Mouse (Mus musculus): Measurements from ENCODE around the gene Adamtsl2. TPM values are rescaled to one million over a fixed set of nuclear protein-coding genes. Genes with fewer than 3 reads are reported as not detected.
A peak's percentile ranks its signal among the peaks of the same experiment; 100 is the strongest.

Gene Adamtsl2
- polyA plus RNA-seq, 1 experiment from 2014 or later: 9.0 TPM

GRCm38 (mm10) chr2:27058251-27058650, 20.9 kb upstream of the Adamtsl2 start:
- Histone ChIP-seq H3K9ac (no peak overlapping the region), H3K9me3 (replicated peaks) (no peaks in the 10 kb centered on the region), H3K27me3 (no peaks in the 10 kb centered on the region), H3K4me3 (no peak overlapping the region), H3K4me2 (replicated peaks) (no peak overlapping the region), H3K27ac (no peak overlapping the region; the same call in 1 of the 2 replicates), H3K36me3 (no peaks in the 10 kb centered on the region), H3K4me1 (peaks cover 7% of the 10 kb centered on the region; the same call in 1 of the 2 replicates)
- ATAC-seq (ENCODE audit: low FRiP score): no peak
- WGBS: 60% methylated on average over 4 of the region's 4 CpGs

DNA sequence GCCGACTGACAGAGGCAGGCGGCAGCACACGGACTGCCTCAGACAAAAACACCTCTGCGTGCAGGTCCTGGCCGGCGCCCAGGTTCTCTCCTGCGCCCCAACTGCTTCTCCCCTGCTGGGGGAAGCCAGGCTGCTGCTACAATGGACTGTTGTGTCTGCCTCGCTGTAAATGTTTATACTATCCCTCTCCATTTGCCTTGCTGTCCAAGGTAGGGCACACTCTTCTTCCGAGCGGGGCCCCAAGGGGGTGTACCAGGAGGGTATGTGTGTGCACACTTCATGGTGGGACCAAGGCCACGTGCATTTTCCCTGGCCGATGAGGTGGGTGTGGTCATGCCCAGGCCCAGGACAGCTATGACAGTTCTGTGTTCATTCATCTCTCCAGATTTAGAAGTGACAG, 20.4 kb upstream of the Adamtsl2 start:
- Histone ChIP-seq H3K27me3 (no peaks in the 10 kb centered on the region), H3K9ac (no peak overlapping the region), H3K4me1 (peaks cover 7% of the 10 kb centered on the region; the same call in 1 of the 2 replicates), H3K36me3 (no peaks in the 10 kb centered on the region), H3K4me3 (no peak overlapping the region), H3K27ac (peak overlapping the region; percentile 25; the same call in 1 of the 2 replicates), H3K9me3 (replicated peaks) (no peaks in the 10 kb centered on the region), H3K4me2 (replicated peaks) (no peak overlapping the region)
- ATAC-seq (ENCODE audit: low FRiP score): no peak
- WGBS: 47% methylated on average over 12 of the region's 12 CpGs

- 88% methylated on average over 9 of the region's 9 CpGs for WGBS
- peaks cover 7% of the 10 kb centered on the region; the same call in 1 of the 2 replicates for H3K4me1 ChIP-seq
- no peak overlapping the region for H3K9ac ChIP-seq
- no peaks in the 10 kb centered on the region for H3K27me3 ChIP-seq
- H3K9me3 ChIP-seq (replicated peaks): no peaks in the 10 kb centered on the region
- 0 out of 2 replicates have a peak overlapping the region, but pooled peaks have one; percentile 25 for H3K27ac ChIP-seq
- no peak for ATAC-seq (ENCODE audit: low FRiP score)
- H3K4me2 ChIP-seq (replicated peaks): no peak overlapping the region
- H3K36me3 ChIP-seq: no peaks in the 10 kb centered on the region
- H3K4me3 ChIP-seq: no peak overlapping the region
Observed at GRCm38 (mm10) chr2:27059187-27059586, 20.0 kb upstream of the Adamtsl2 start.

DNA sequence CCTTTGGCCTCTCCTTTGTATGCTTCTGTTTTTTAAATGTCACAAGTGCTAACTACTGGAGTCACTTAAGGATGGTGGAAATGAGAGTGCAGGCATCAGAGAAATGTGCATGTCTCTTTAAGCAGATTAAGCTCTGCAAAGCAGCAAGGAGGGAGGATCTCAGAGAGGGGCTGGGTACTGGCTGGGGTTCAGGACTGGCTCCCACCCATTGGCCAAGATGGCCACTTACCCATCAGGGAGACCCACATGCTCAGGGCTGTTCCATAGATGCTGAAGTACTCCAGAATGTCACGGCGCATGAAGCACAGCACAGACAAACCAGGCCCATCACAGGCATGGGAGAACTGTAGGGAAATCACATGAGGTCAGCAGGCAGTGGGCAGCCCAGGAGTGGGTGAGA, 12.1 kb upstream of the Adamtsl2 start:
- H3K9me3 ChIP-seq (replicated peaks): no peaks in the 10 kb centered on the region
- ATAC-seq (ENCODE audit: low FRiP score): no peak
- no peak overlapping the region for H3K27ac ChIP-seq
- 84% methylated on average over 2 of the region's 2 CpGs for WGBS
- no peaks in the 10 kb centered on the region for H3K36me3 ChIP-seq
- H3K4me1 ChIP-seq: peaks cover 27% of the 10 kb centered on the region
- H3K4me3 ChIP-seq: no peak overlapping the region
- H3K9ac ChIP-seq: no peak overlapping the region
- H3K4me2 ChIP-seq (replicated peaks): no peak overlapping the region
- 0 out of 2 replicates have a peak, but pooled peaks cover 2% of the 10 kb centered on the region for H3K27me3 ChIP-seq

DNA sequence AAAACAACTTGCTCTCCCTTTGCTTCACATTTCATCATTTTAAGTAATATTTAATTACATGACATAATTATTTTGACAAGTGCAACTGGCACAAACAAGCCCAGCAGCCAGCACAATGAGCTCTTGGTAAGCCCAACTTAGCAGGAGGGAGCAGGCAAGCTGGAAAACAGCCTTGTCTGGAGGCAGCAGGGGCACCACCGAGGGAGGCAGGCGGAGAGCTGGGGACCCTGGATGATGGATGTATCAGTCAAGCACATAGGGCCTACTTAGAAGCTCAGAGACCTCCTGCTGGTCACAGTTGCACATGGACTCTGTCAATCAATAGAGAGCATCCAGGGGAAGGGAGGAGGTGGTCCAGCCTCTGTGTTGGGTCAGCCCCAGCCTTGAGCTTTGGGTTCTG, 11.2 kb upstream of the Adamtsl2 start:
- Histone ChIP-seq H3K4me1 (peaks cover 27% of the 10 kb centered on the region), H3K27me3 (peaks cover 6% of the 10 kb centered on the region; the same call in 1 of the 2 replicates), H3K9me3 (replicated peaks) (no peaks in the 10 kb centered on the region), H3K27ac (no peak overlapping the region), H3K9ac (no peak overlapping the region), H3K4me2 (replicated peaks) (no peak overlapping the region), H3K36me3 (no peaks in the 10 kb centered on the region), H3K4me3 (no peak overlapping the region)
- ATAC-seq (ENCODE audit: low FRiP score): no peak
- WGBS: 21% methylated on average over 2 of the region's 2 CpGs

DNA sequence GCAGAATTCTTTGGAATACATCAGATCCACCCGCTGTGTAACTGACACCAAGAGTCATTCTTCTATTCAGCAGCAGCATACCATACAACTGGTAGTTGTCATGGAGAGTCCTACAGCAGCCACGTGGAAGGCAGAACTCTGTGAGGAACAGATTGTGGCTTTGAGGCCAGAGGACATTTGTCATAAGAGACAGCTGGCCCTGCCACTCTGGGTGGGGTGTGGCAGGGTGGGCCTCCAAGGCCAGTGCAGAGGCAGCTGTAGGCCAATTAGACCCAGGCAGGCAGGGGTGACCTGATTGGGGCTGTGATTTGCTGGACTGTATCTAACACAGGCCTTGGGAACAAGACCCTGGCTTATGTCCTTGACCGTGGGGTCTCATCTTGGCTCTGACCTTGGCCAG, 9.5 kb upstream of the Adamtsl2 start:
- Histone ChIP-seq H3K4me1 (peaks cover 27% of the 10 kb centered on the region), H3K4me3 (no peak overlapping the region), H3K9ac (no peak overlapping the region), H3K36me3 (no peaks in the 10 kb centered on the region), H3K9me3 (replicated peaks) (no peaks in the 10 kb centered on the region), H3K4me2 (replicated peaks) (no peak overlapping the region), H3K27ac (no peak overlapping the region), H3K27me3 (peaks cover 6% of the 10 kb centered on the region; the same call in 1 of the 2 replicates)
- ATAC-seq (ENCODE audit: low FRiP score): peak; percentile 52; the same call in 1 of the 2 replicates
- WGBS: 37% methylated on average over 3 of the region's 3 CpGs

GRCm38 (mm10) chr2:27070247-27070813, 8.8 kb upstream of the Adamtsl2 start:
- peaks cover 6% of the 10 kb centered on the region; the same call in 1 of the 2 replicates for H3K27me3 ChIP-seq
- no peaks in the 10 kb centered on the region for H3K36me3 ChIP-seq

DNA sequence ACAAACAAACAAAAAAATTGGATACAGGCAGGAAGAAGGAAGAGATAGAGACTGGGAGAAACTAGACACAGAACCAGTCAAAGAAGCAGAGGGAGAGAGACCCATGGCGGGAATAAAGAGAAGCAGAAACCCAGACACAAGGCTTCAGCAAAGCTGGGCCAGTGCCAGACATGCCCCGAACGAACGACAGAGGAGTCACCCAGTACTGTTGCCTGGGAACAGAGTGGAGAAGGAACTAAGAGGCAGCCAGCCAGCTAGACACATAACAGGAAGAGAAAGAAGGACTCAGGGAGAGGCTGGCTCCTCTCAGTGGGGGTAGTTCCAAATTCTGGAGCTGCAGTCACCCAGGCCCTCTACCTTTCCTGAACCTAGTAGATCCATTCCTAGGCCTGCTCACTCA, 8.0 kb upstream of the Adamtsl2 start:
- H3K27ac ChIP-seq: no peak overlapping the region
- H3K4me1 ChIP-seq: peaks cover 29% of the 10 kb centered on the region
- H3K9ac ChIP-seq: no peak overlapping the region
- no peaks in the 10 kb centered on the region for H3K9me3 ChIP-seq (replicated peaks)
- no peaks in the 10 kb centered on the region for H3K36me3 ChIP-seq
- no peak overlapping the region for H3K4me2 ChIP-seq (replicated peaks)
- ATAC-seq (ENCODE audit: low FRiP score): 0 out of 2 replicates have a peak, but pooled peaks have one; percentile 20
- H3K27me3 ChIP-seq: peaks cover 6% of the 10 kb centered on the region; the same call in 1 of the 2 replicates
- no peak overlapping the region for H3K4me3 ChIP-seq
- WGBS: 40% methylated on average over 4 of the region's 4 CpGs

More at GRCm38 (mm10) chr2:27070247-27070813, 8.8 kb upstream of the Adamtsl2 start:
- H3K9me3 ChIP-seq (replicated peaks): no peaks in the 10 kb centered on the region
- no peak overlapping the region for H3K4me2 ChIP-seq (replicated peaks)
- no peak overlapping the region for H3K4me3 ChIP-seq
- no peak overlapping the region for H3K27ac ChIP-seq
- H3K4me1 ChIP-seq: peaks cover 27% of the 10 kb centered on the region
- H3K9ac ChIP-seq: no peak overlapping the region
- no peak for ATAC-seq (ENCODE audit: low FRiP score)
- 81% methylated on average over 2 of the region's 2 CpGs for WGBS

DNA sequence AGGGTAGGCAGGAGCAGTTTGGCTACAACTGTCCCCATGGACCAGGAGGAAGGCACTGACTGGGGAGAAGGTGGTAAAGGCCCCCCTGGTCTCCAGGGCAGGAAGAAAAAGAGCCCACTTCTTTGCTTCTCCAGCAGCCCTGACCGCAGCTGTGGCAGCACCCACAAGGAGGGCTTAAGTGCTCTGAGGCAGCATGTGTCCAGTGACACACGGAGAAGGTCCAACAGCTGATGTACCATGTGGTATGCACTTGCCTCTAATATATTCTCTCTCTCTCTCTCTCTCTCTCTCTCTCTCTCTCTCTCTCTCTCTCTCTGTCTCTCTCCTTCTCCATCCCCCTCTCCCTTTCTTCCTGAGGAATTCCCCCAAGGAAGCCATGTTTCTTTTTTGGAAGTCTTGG, 7.2 kb upstream of the Adamtsl2 start, which contains the start of gene Mymk:
Gene Mymk (minus strand): TSS at position 202 of the 400 bp plus-strand sequence.
- H3K9ac ChIP-seq: no peak within 1 kb of the TSS
- H3K36me3 ChIP-seq: no peaks in the 10 kb centered on the region
- no peaks in the 10 kb centered on the region for H3K9me3 ChIP-seq (replicated peaks)
- peaks cover 29% of the 10 kb centered on the region for H3K4me1 ChIP-seq
- peaks cover 6% of the 10 kb centered on the region; the same call in 1 of the 2 replicates for H3K27me3 ChIP-seq
- no peak for ATAC-seq (ENCODE audit: low FRiP score)
- H3K4me2 ChIP-seq (replicated peaks): no peak within 1 kb of the TSS
- no peak within 1 kb of the TSS for H3K4me3 ChIP-seq
- no peak within 1 kb of the TSS; the same call in 1 of the 2 replicates for H3K27ac ChIP-seq
- 71% methylated on average over 2 of the region's 2 CpGs for WGBS

DNA sequence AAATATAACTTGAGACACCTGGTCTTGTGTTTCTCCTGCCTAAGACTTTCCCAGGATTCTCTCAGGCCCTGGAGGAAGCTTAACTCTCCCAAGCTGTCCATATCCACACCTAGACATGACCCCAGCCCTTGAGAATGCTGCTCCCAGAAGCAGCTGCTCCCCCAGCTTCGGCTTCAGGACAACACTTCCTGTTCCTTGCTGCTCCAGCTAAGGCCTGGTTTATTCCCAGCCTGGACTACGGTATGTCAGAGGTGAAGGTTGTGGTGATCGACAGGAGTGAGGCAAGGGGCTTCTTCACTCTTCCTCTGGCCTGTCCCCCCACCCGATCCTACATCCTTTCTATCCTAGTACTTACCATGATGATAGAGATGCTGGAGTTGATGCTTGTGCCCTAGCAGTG, 5.8 kb upstream of the Adamtsl2 start:
- Histone ChIP-seq H3K9ac (no peak overlapping the region), H3K27me3 (peaks cover 6% of the 10 kb centered on the region; the same call in 1 of the 2 replicates), H3K4me2 (replicated peaks) (no peak overlapping the region), H3K27ac (no peak overlapping the region), H3K4me3 (no peak overlapping the region), H3K9me3 (replicated peaks) (no peaks in the 10 kb centered on the region), H3K4me1 (peaks cover 33% of the 10 kb centered on the region), H3K36me3 (no peaks in the 10 kb centered on the region)
- no peak for ATAC-seq (ENCODE audit: low FRiP score)
- 74% methylated on average over 4 of the region's 4 CpGs for WGBS

GRCm38 (mm10) chr2:27074804-27075203, 4.4 kb upstream of the Adamtsl2 start:
- 87% methylated on average over 4 of the region's 4 CpGs for WGBS
- no peaks in the 10 kb centered on the region for H3K9me3 ChIP-seq (replicated peaks)
- no peak overlapping the region for H3K4me2 ChIP-seq (replicated peaks)
- peaks cover 35% of the 10 kb centered on the region for H3K4me1 ChIP-seq
- ATAC-seq (ENCODE audit: low FRiP score): no peak
- H3K4me3 ChIP-seq: no peak overlapping the region
- peaks cover 13% of the 10 kb centered on the region; the same call in 1 of the 2 replicates for H3K27me3 ChIP-seq
- H3K9ac ChIP-seq: no peak overlapping the region
- no peaks in the 10 kb centered on the region for H3K36me3 ChIP-seq
- no peak overlapping the region for H3K27ac ChIP-seq

DNA sequence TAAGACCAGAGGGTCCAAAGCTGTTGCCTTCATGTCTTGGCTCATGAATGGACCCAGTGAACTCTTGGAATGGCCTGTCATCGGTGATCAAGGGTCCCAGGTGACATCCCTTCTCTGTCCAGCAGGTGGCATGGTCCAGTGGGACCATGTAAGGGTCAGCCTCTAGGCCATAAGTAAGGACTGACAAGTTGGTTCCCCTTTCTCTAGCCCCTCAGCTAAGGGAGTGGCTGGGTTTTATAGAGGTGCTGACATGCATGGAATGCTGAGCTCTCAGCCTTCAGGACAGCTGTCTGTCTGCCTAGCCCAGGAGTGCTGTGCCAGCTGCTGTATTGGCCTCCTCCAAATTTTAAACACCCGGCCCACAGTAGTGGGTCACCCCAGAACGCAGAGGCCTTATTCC, 3.7 kb upstream of the Adamtsl2 start:
- Histone ChIP-seq H3K27me3 (peaks cover 18% of the 10 kb centered on the region), H3K27ac (no peak overlapping the region), H3K36me3 (no peaks in the 10 kb centered on the region), H3K4me1 (peaks cover 40% of the 10 kb centered on the region), H3K9ac (no peak overlapping the region), H3K9me3 (replicated peaks) (no peaks in the 10 kb centered on the region), H3K4me2 (replicated peaks) (no peak overlapping the region), H3K4me3 (no peak overlapping the region)
- WGBS: 65% methylated on average over 3 of the region's 3 CpGs
- ATAC-seq (ENCODE audit: low FRiP score): no peak
